Mouse (Mus musculus): ENCODE results near the gene Lrwd1. TPM values are rescaled to one million over a fixed set of nuclear protein-coding genes. Genes with fewer than 3 reads are reported as not detected.
"Not testable (repeated sequence)": the region's sequence is repeated elsewhere in the genome, so short reads cannot be mapped to it uniquely, and the experiment has no call there.

Gene Lrwd1
- polyA plus RNA-seq, 1 experiment from 2014 or later = 23.1 TPM

DNA sequence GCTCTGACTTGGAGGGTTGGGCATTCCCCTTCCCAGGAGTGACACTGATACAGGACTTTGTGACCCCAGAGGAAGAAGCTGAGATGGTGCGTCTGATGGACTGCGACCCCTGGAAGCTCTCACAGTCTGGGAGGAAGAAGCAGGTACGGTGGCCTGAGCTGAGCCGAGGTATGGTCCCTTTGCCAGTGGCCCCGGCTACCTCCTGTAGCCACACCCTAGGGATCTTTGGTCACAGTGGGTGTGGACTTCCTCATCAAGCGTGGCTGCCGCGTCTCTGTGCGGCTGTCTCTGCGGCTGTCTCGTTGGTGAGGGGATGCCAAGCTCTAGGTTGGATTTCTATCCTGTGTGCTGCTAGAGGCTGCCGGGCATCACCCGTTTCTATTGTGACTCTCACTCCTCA lies 3.5 kb upstream of the Lrwd1 start:
- no peak overlapping the region for H3K27ac ChIP-seq
- no peak overlapping the region for H3K4me3 ChIP-seq (replicated peaks; ENCODE audit: low read depth, low read length)
- TF ChIP-seq CTCF (IDR thresholded peaks at IDR 0.05; ENCODE audit: low read depth) = no peak
- no peaks in the 10 kb centered on the region for H3K27me3 ChIP-seq (ENCODE audit: insufficient read depth, low read length)
- H3K36me3 ChIP-seq (ENCODE audit: insufficient read depth, low read length) = peaks cover 23% of the 10 kb centered on the region
- H3K4me2 ChIP-seq (ENCODE audit: low read length) = no peak overlapping the region
- H3K9ac ChIP-seq (ENCODE audit: low read depth, low read length) = no peak overlapping the region
- DNase-seq (ENCODE audit: low spot score) (no peak), ATAC-seq (replicated peaks; ENCODE audit: low FRiP score, low read depth) (no peak)
- H3K9me3 ChIP-seq (replicated peaks; ENCODE audit: low read length) = no peaks in the 10 kb centered on the region
- WGBS = 90% methylated on average over 13 of the region's 13 CpGs
- no peaks in the 10 kb centered on the region for H3K4me1 ChIP-seq (replicated peaks; ENCODE audit: insufficient read depth, low read length)

DNA sequence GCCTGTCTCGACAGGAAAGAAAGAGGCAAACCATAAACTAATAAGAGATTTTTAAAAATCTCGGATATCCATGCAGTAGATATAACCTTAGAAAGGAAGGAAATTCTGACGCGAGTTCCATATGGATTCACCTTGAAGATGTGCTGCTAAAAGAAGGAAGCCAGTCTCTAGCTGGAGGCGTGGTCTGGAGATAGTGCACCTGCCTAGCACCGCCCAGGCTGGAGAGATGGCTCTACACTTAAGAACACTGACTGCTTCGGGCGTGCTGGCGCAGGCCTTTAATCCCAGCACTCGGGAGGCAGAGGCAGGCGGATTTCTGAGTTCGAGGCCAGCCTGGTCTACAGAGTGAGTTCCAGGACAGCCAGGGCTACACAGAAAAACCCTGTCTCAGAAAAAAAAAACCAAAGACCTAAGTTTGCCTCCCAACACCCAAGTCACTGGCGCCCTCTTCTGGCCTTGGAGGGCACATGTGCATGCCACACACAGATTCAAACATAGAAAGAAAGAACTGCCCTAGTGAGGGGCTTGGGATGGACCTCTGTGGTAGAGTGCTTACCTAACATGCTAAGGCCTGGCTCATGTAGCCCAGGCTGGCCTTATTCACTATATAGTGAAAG lies 1.9 kb upstream of the Lrwd1 start:
- Histone ChIP-seq H3K27ac (no peak overlapping the region), H3K4me3 (replicated peaks; ENCODE audit: low read depth, low read length) (no peak overlapping the region), H3K9me3 (replicated peaks; ENCODE audit: low read length) (no peaks in the 10 kb centered on the region), H3K36me3 (ENCODE audit: insufficient read depth, low read length) (peaks cover 25% of the 10 kb centered on the region), H3K4me1 (replicated peaks; ENCODE audit: insufficient read depth, low read length) (no peaks in the 10 kb centered on the region), H3K27me3 (ENCODE audit: insufficient read depth, low read length) (no peaks in the 10 kb centered on the region), H3K4me2 (ENCODE audit: low read length) (no peak overlapping the region), H3K9ac (ENCODE audit: low read depth, low read length) (no peak overlapping the region)
- peak; percentile 59 for DNase-seq (ENCODE audit: low spot score)
- no peak for ATAC-seq (replicated peaks; ENCODE audit: low FRiP score, low read depth)
- WGBS = 79% methylated on average over 13 of the region's 13 CpGs
- peak; percentile 72 for TF ChIP-seq CTCF (IDR thresholded peaks at IDR 0.05; ENCODE audit: low read depth)

DNA sequence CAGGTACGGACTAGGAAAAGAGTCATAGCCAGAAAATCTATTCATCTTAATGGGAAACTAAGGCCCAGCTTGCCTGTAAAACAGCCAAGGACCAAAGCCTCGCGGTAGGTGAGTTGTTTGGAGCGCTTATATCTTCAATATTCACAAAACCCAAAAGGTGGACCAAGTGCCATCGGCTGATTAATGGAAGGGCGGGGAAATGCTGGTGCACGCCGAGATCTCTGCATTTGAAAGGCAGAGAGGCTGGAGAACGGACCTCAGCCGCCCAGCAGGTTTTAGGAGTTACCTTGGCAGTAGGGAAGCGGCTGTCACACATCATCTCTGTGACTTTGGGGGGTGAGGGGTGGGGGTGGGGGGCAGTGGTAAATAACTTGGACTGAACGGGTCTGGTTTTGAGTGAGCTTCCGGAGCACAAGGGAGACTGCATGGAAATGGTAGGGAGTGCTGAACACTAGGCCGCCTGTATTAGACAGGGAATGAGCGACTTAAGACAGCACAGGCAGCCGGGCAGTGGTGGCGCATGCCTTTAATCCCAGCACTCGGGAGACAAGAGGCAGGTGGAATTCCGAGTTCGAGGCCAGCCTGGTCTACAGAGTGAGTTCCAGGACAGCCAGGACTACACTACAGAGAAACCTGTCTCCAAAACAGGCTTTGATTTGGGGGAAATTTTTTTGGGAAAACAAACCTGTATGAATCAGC lies 567 bp upstream of the Lrwd1 start:
- Histone ChIP-seq H3K4me2 (ENCODE audit: low read length) (peak overlapping the region; percentile 82), H3K4me1 (replicated peaks; ENCODE audit: insufficient read depth, low read length) (no peaks in the 10 kb centered on the region), H3K9ac (ENCODE audit: low read depth, low read length) (peak overlapping the region; percentile 75), H3K27ac (peak overlapping the region; percentile 67), H3K4me3 (replicated peaks; ENCODE audit: low read depth, low read length) (peak overlapping the region; percentile 80), H3K36me3 (ENCODE audit: insufficient read depth, low read length) (peaks cover 36% of the 10 kb centered on the region), H3K27me3 (ENCODE audit: insufficient read depth, low read length) (no peaks in the 10 kb centered on the region), H3K9me3 (replicated peaks; ENCODE audit: low read length) (no peaks in the 10 kb centered on the region)
- ATAC-seq (replicated peaks; ENCODE audit: low FRiP score, low read depth) = no peak; the same call in 1 of the 2 replicates
- 5% methylated on average over 20 of the region's 20 CpGs for WGBS
- DNase-seq (ENCODE audit: low spot score) = no peak
- TF ChIP-seq CTCF (IDR thresholded peaks at IDR 0.05; ENCODE audit: low read depth) = no peak

DNA sequence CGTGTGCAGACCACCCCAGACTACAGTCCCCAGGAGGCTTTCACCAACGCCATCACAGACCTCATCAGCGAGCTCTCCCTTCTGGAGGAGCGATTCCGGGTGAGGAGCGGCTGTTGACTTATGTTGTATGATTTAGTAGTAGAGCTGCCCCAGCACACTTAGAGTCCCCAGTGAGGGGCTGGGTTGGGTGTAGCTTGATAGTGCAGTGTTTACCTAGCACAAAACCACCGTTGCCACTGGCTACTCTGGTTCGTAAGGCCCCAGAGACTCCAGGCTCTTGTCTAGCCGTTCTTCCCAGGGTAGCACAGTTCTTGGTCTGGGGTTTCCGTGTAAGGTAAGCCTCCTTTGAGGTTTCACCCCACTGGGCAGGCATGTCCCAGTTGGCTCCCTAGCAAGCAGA lies 13.7 kb downstream of the Lrwd1 start:
- Histone ChIP-seq H3K27ac (no peak overlapping the region), H3K36me3 (ENCODE audit: insufficient read depth, low read length) (peaks cover 42% of the 10 kb centered on the region), H3K9me3 (replicated peaks; ENCODE audit: low read length) (no peaks in the 10 kb centered on the region), H3K27me3 (ENCODE audit: insufficient read depth, low read length) (no peaks in the 10 kb centered on the region), H3K9ac (ENCODE audit: low read depth, low read length) (no peak overlapping the region), H3K4me1 (replicated peaks; ENCODE audit: insufficient read depth, low read length) (peaks cover 6% of the 10 kb centered on the region), H3K4me2 (ENCODE audit: low read length) (no peak overlapping the region), H3K4me3 (replicated peaks; ENCODE audit: low read depth, low read length) (no peak overlapping the region)
- no peak for DNase-seq (ENCODE audit: low spot score)
- 88% methylated on average over 10 of the region's 10 CpGs for WGBS
- TF ChIP-seq CTCF (IDR thresholded peaks at IDR 0.05; ENCODE audit: low read depth) = no peak
- ATAC-seq (replicated peaks; ENCODE audit: low FRiP score, low read depth) = no peak

DNA sequence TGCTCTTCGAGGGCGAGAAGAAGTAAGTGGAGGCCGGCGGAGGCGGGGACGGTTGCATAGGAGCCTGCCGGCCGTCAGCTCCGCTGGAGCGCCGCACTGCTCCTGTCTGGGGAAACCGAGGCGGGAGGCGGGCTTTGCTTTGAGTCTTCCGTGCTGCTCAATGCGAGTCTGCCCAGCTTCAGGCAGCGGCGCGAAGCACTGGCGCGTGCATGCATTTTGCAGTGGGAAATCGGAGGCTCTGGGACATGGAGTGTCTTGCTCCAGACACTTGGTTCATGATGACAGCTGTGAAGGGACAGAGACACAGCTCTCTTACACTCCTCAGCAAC lies 19.1 kb downstream of the Lrwd1 start:
- DNase-seq (ENCODE audit: low spot score) = no peak
- 0% methylated on average over 22 of the region's 22 CpGs for WGBS
- Histone ChIP-seq H3K36me3 (ENCODE audit: insufficient read depth, low read length) (peaks cover 12% of the 10 kb centered on the region; the same call in 1 of the 2 replicates), H3K4me3 (replicated peaks; ENCODE audit: low read depth, low read length) (peak overlapping the region; percentile 95), H3K9me3 (replicated peaks; ENCODE audit: low read length) (no peaks in the 10 kb centered on the region), H3K9ac (ENCODE audit: low read depth, low read length) (peak overlapping the region; percentile 91), H3K4me1 (replicated peaks; ENCODE audit: insufficient read depth, low read length) (peaks cover 11% of the 10 kb centered on the region), H3K27me3 (ENCODE audit: insufficient read depth, low read length) (no peaks in the 10 kb centered on the region), H3K27ac (peak overlapping the region; percentile 79), H3K4me2 (ENCODE audit: low read length) (peak overlapping the region; percentile 91)
- peak; percentile 33 for ATAC-seq (replicated peaks; ENCODE audit: low FRiP score, low read depth)
- TF ChIP-seq CTCF (IDR thresholded peaks at IDR 0.05; ENCODE audit: low read depth) = no peak

DNA sequence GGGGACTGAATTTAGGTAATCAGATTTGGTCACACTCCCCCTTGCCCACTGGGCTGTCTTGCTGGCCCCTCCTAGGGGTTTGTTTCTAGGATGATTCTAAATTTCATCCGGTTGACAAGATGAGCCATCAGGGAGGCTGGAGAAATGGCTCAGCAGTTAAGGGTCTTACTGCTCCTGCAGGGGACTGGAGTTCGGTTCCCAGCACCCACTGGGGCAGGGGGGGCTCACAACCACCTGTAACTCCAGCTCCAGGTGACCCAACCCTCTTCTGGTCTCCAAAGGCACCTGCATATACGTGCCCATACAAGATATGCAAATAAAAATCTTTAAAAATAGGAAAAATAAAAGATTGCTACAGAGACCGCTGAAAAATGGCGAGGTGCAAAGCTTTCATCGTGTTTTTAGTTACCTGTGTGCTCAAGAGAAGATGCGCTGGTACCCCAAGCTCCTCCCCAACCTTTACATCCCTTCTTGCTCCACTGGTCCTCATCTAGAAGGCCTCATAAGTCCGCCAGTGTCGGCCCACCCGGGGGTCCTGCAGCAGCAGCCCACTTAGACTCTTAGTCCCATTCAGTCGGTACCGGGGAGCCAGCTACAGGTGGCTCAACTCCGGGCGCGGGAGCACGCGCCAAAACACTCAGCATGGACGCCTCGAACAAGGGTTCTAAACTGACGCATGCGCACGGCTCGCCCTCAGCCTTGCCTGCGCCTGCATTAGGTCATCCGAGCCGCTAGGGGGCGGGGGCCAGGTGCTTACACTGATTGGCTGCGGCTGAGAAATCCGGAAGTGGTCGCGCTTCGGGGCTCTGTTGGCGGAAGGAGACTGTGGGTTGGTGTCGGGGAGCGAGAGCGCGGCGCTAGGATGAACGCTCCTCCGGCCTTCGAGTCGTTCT lies 19.7 kb downstream of the Lrwd1 start, which contains the start of gene Polr2j:
Gene Polr2j, plus strand, starts transcription at position 741 of the 893 bp plus-strand sequence.
- peaks cover 10% of the 10 kb centered on the region; the same call in 1 of the 2 replicates for H3K36me3 ChIP-seq (ENCODE audit: insufficient read depth, low read length)
- H3K27me3 ChIP-seq (ENCODE audit: insufficient read depth, low read length) = no peaks in the 10 kb centered on the region
- DNase-seq (ENCODE audit: low spot score) = peak; percentile 99
- peak within 1 kb of the TSS; percentile 95 for H3K4me3 ChIP-seq (replicated peaks; ENCODE audit: low read depth, low read length)
- H3K4me1 ChIP-seq (replicated peaks; ENCODE audit: insufficient read depth, low read length) = peaks cover 11% of the 10 kb centered on the region
- peak within 1 kb of the TSS; percentile 91 for H3K4me2 ChIP-seq (ENCODE audit: low read length)
- H3K9ac ChIP-seq (ENCODE audit: low read depth, low read length) = peak within 1 kb of the TSS; percentile 91
- no peaks in the 10 kb centered on the region for H3K9me3 ChIP-seq (replicated peaks; ENCODE audit: low read length)
- TF ChIP-seq CTCF (IDR thresholded peaks at IDR 0.05; ENCODE audit: low read depth) = peak; percentile 99
- peak within 1 kb of the TSS; percentile 79 for H3K27ac ChIP-seq
- ATAC-seq (replicated peaks; ENCODE audit: low FRiP score, low read depth) = peak; percentile 95
- 4% methylated on average over 42 of the region's 42 CpGs for WGBS

DNA sequence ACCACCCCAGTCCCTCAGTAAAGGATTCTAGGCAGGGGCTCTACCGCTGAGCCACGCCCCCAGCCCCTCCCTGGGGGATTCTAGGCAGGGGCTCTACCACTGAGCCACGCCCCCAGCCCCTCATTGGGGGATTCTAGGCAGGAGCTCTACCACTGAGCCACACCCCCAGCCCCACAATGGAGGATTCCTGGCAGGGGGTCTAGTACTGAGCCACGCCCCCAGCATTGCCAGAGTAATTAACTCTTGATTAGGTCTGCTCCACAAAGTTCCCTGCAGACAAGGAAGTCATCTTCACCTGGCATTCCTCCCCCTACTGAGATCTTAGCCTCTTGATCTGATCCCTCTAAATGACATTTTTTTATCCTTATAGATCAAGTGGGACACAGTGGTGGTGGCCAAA lies 22.3 kb downstream of the Lrwd1 start:
- H3K4me1 ChIP-seq (replicated peaks; ENCODE audit: insufficient read depth, low read length) = peaks cover 11% of the 10 kb centered on the region
- H3K9ac ChIP-seq (ENCODE audit: low read depth, low read length); H3K9me3 ChIP-seq (replicated peaks; ENCODE audit: low read length); H3K4me2 ChIP-seq (ENCODE audit: low read length); H3K27me3 ChIP-seq (ENCODE audit: insufficient read depth, low read length); H3K36me3 ChIP-seq (ENCODE audit: insufficient read depth, low read length); H3K27ac ChIP-seq; ATAC-seq (replicated peaks; ENCODE audit: low FRiP score, low read depth); DNase-seq (ENCODE audit: low spot score); H3K4me3 ChIP-seq (replicated peaks; ENCODE audit: low read depth, low read length): not testable (repeated sequence)
- WGBS = 44% methylated on average over 4 of the region's 4 CpGs
